ENCODE assay signal across 8 mouse cellular contexts in genomic region chr4:122886579-122887254, GRCm38 (mm10). TPM values are rescaled to one million over a fixed set of nuclear protein-coding genes. Genes with fewer than 3 reads are reported as not detected.
DNase-seq lines count a peak whose midpoint lies in the region; ATAC-seq and TF ChIP-seq lines count a peak whose summit lies in the region.

No protein-coding gene starts in this region.

- H3K4me3 ChIP-seq in gastrocnemius, adult 2 months, result peak overlapping the region; percentile 96
- H3K4me3 ChIP-seq in limb, embryonic 12.5 days (replicated peaks), result peak overlapping the region; percentile 81
- H3K4me3 ChIP-seq in neural tube, embryonic 12.5 days, result peak overlapping the region; percentile 62

- H3K4me1 ChIP-seq in limb, embryonic 12.5 days (replicated peaks), result peaks cover 22% of the 10 kb centered on the region
- peaks cover 22% of the 10 kb centered on the region for H3K4me1 ChIP-seq in neural tube, embryonic 12.5 days

- intact Hi-C loops in gastrocnemius, adult 2 months (cut with DNase I), result loop anchor here (2.0 kb wide), 1 partner anchor 1018 kb away; the partner anchor contains the start of gene Mycbp

- no peak for DNase-seq in gastrocnemius, adult 2 months
- no peak for DNase-seq in gastrocnemius, adult 18-20 months (ENCODE audit: low spot score)
- DNase-seq in urinary bladder, postnatal 25 days (ENCODE audit: low spot score), result peak; percentile 12
- no peak for DNase-seq in urinary bladder, adult 18-20 months (ENCODE audit: low spot score in 2 of 2)
- no peak for DNase-seq in adrenal gland, postnatal 4 days (ENCODE audit: low spot score in 2 of 2)
- no peak for DNase-seq in embryo, embryonic 10 days (ENCODE audit: low spot score)

- WGBS in limb, embryonic 12.5 days, result 5% methylated on average over 19 of the region's 19 CpGs
- 6% methylated on average over 19 of the region's 19 CpGs for WGBS in neural tube, embryonic 12.5 days

- no peaks in the 10 kb centered on the region for H3K36me3 ChIP-seq in limb, embryonic 12.5 days
- no peaks in the 10 kb centered on the region for H3K36me3 ChIP-seq in neural tube, embryonic 12.5 days

- peak overlapping the region; percentile 72 for H3K9ac ChIP-seq in limb, embryonic 12.5 days (replicated peaks)
- peak overlapping the region; percentile 77 for H3K9ac ChIP-seq in neural tube, embryonic 12.5 days

- no peak for ATAC-seq in limb, embryonic 12.5 days (ENCODE audit: insufficient number of reproducible peaks, insufficient read depth, low FRiP score, low TSS enrichment, low read depth)
- peak; percentile 52 for ATAC-seq in neural tube, embryonic 12.5 days (ENCODE audit: low FRiP score, low read depth)

- peak overlapping the region; percentile 100 for H3K27ac ChIP-seq in gastrocnemius, adult 2 months
- peak overlapping the region; percentile 99 for H3K27ac ChIP-seq in limb, embryonic 12.5 days
- H3K27ac ChIP-seq in neural tube, embryonic 12.5 days, result peak overlapping the region; percentile 98

- TF ChIP-seq CTCF in gastrocnemius, adult 2 months (IDR thresholded peaks at IDR 0.05), result no peak

- peak overlapping the region; percentile 85 for H3K4me2 ChIP-seq in limb, embryonic 12.5 days
- peak overlapping the region; percentile 70 for H3K4me2 ChIP-seq in neural tube, embryonic 12.5 days (replicated peaks)

- peaks cover 3% of the 10 kb centered on the region; the same call in 1 of the 2 replicates for H3K27me3 ChIP-seq in limb, embryonic 12.5 days
- no peaks in the 10 kb centered on the region for H3K27me3 ChIP-seq in neural tube, embryonic 12.5 days (replicated peaks)

- no peaks in the 10 kb centered on the region for H3K9me3 ChIP-seq in limb, embryonic 12.5 days
- no peaks in the 10 kb centered on the region for H3K9me3 ChIP-seq in neural tube, embryonic 12.5 days

RNA-seq across cellular contexts. Expression of gene Cap1, which starts 0.9 kb away (rescaled TPM):
- total RNA-seq in gastrocnemius, adult 2 months (2021), result 10 to 100 TPM; 17.4 to 25.5 TPM
- total RNA-seq in gastrocnemius, adult 18-20 months (2021), result 10 to 100 TPM; 16.7 to 25.5 TPM
- 35.4 and 43.1 TPM in 2 replicates for polyA plus RNA-seq in limb, embryonic 12.5 days (2016; fragmentation: Nextera tagmentation; extraction: Ambion mirVana)
- polyA plus RNA-seq in neural tube, embryonic 12.5 days (2016; fragmentation: Nextera tagmentation; extraction: Ambion mirVana), result 34.7 and 59.7 TPM in 2 replicates
- 100 to 1,000 TPM; 138 to 147 TPM for total RNA-seq in adrenal gland, postnatal 4 days (2021)

RNA-seq across cellular contexts. Expression of gene Ppt1, which starts 50.7 kb away (rescaled TPM):
- total RNA-seq in gastrocnemius, adult 2 months (2021), result 10 to 100 TPM in 1 of 2 experiments, 1 to 10 TPM in 1; 9.1 to 13.6 TPM
- total RNA-seq in gastrocnemius, adult 18-20 months (2021), result 10 to 100 TPM; 11.4 to 12.7 TPM
- 60.0 and 67.5 TPM in 2 replicates for polyA plus RNA-seq in limb, embryonic 12.5 days (2016; fragmentation: Nextera tagmentation; extraction: Ambion mirVana)
- 71.2 and 72.9 TPM in 2 replicates for polyA plus RNA-seq in neural tube, embryonic 12.5 days (2016; fragmentation: Nextera tagmentation; extraction: Ambion mirVana)
- total RNA-seq in adrenal gland, postnatal 4 days (2021), result 10 to 100 TPM; 74.6 to 78.1 TPM

Comparison
In these comparisons a context has a peak if more than half of its experiments do, and no peak if none do; other contexts are left out.
1. RNA of gene Cap1, which starts 0.9 kb away (total RNA-seq): 138 to 147 TPM in adrenal gland, postnatal 4 days; 17.4 to 25.5 TPM in gastrocnemius, adult 2 months and 16.7 to 25.5 TPM in gastrocnemius, adult 18-20 months; every median in the first group is over 4 times any median in the second.
2. RNA of gene Ppt1, which starts 50.7 kb away (total RNA-seq): 74.6 to 78.1 TPM in adrenal gland, postnatal 4 days; 9.1 to 13.6 TPM in gastrocnemius, adult 2 months and 11.4 to 12.7 TPM in gastrocnemius, adult 18-20 months; every median in the first group is over 4 times any median in the second.
3. Peak in every context shown above with its lines, with median percentiles within 50 percentile points of each other: H3K27ac ChIP-seq and H3K4me3 ChIP-seq.